Mouse (Mus musculus) ES-Bruce4 (cell line): ENCODE measurements around the gene Scd4. TPM values are rescaled to one million over a fixed set of nuclear protein-coding genes. Genes with fewer than 3 reads are reported as not detected.

Experiments
- H3K27ac ChIP-seq: 2 replicates; pipeline ENCODE4 v1.5.1; 2012; ENCODE audit warnings: low read length, inconsistent platforms; ENCODE audit not compliant: insufficient read depth
- H3K27me3 ChIP-seq: 2 replicates; pipeline ENCODE4 v1.6.1; 2012; ENCODE audit warnings: mild to moderate bottlenecking, low read length, inconsistent platforms; ENCODE audit not compliant: control insufficient read depth, poor library complexity, insufficient read depth, severe bottlenecking
- H3K36me3 ChIP-seq: 2 replicates; pipeline ENCODE4 v1.6.1; 2012; ENCODE audit warnings: inconsistent platforms, mild to moderate bottlenecking, low read length, moderate library complexity; ENCODE audit not compliant: control insufficient read depth, poor library complexity, insufficient read depth, severe bottlenecking
- H3K4me1 ChIP-seq: one replicate; pipeline ENCODE4 v1.8.1; 2011; ENCODE audit warnings: low read length; ENCODE audit not compliant: control insufficient read depth, insufficient read depth
- H3K4me3 ChIP-seq: 2 replicates; pipeline ENCODE4 v1.5.1; 2011; ENCODE audit warnings: low read depth, mild to moderate bottlenecking, low read length
- H3K9ac ChIP-seq: 2 replicates; pipeline ENCODE4 v1.6.1; 2012; ENCODE audit warnings: low read depth, mild to moderate bottlenecking, inconsistent platforms; ENCODE audit not compliant: poor library complexity, severe bottlenecking
- H3K9me3 ChIP-seq: replicated peaks from 2 replicates; pipeline ENCODE4 v1.6.1; 2012; ENCODE audit warnings: mild to moderate bottlenecking, low read length, inconsistent platforms; ENCODE audit not compliant: control insufficient read depth, poor library complexity, insufficient read depth, severe bottlenecking
- CTCF ChIP-seq: IDR thresholded peaks from one replicate; pipeline ENCODE4 v1.8.1; 2011; ENCODE audit warnings: low read depth, low read length
- EP300 ChIP-seq: IDR thresholded peaks from 2 replicates; pipeline ENCODE4 v1.6.1; 2011; ENCODE audit warnings: low read depth, low read length; ENCODE audit not compliant: insufficient read depth
- POLR2A ChIP-seq: IDR thresholded peaks from one replicate; pipeline ENCODE4 v1.8.1; 2011; ENCODE audit warnings: low read length; ENCODE audit not compliant: insufficient read depth
- polyA plus RNA-seq: library from polyadenylated mRNA; stranded (reverse); fragments of >200 nt; gene quantifications from 2 replicates; pipeline ENCODE4 v1.2.4, GENCODE M21; 2011; ENCODE audit warnings: low read depth; ENCODE audit not compliant: missing spikeins, insufficient read depth, insufficient read length

Gene Scd4
- polyA plus RNA-seq, 1 experiment: 0.19 TPM

GRCm38 (mm10) chr19:44293769-44294551, 38.9 kb upstream of the Scd4 start:
- peaks cover 40% of the 10 kb centered on the region for H3K36me3 ChIP-seq
- peak overlapping the region; percentile 85 for H3K9ac ChIP-seq
- H3K27ac ChIP-seq: peak overlapping the region; percentile 86
- TF ChIP-seq POLR2A (peak; percentile 97), EP300 (peak; percentile 73), CTCF (no peak)
- H3K27me3 ChIP-seq: no peaks in the 10 kb centered on the region
- no peaks in the 10 kb centered on the region for H3K9me3 ChIP-seq
- peak overlapping the region; percentile 96 for H3K4me3 ChIP-seq
- H3K4me1 ChIP-seq: peaks cover 2% of the 10 kb centered on the region

GRCm38 (mm10) chr19:44294588-44295041, 38.3 kb upstream of the Scd4 start:
- H3K4me1 ChIP-seq: peaks cover 2% of the 10 kb centered on the region
- TF ChIP-seq EP300 (0 out of 2 replicates have a peak, but pooled peaks have one; percentile 60), CTCF (peak; percentile 98), POLR2A (peak; percentile 54)
- H3K36me3 ChIP-seq: peaks cover 46% of the 10 kb centered on the region
- H3K9me3 ChIP-seq: no peaks in the 10 kb centered on the region
- peak overlapping the region; percentile 82 for H3K9ac ChIP-seq
- peak overlapping the region; percentile 86 for H3K27ac ChIP-seq
- no peaks in the 10 kb centered on the region for H3K27me3 ChIP-seq
- H3K4me3 ChIP-seq: peak overlapping the region; percentile 96

GRCm38 (mm10) chr19:44295251-44295650, 37.6 kb upstream of the Scd4 start:
- Histone ChIP-seq H3K9me3 (no peaks in the 10 kb centered on the region), H3K4me1 (peaks cover 2% of the 10 kb centered on the region), H3K27ac (no peak overlapping the region), H3K4me3 (peak overlapping the region; percentile 96), H3K9ac (peak overlapping the region; percentile 82), H3K36me3 (peaks cover 52% of the 10 kb centered on the region), H3K27me3 (no peaks in the 10 kb centered on the region)
- TF ChIP-seq POLR2A (no peak), CTCF (no peak), EP300 (no peak)

- TF ChIP-seq EP300 (peak; percentile 56; the same call in 1 of the 2 replicates), POLR2A (no peak), CTCF (peak; percentile 99)
- Histone ChIP-seq H3K9me3 (no peaks in the 10 kb centered on the region), H3K36me3 (peaks cover 57% of the 10 kb centered on the region), H3K4me3 (peak overlapping the region; percentile 96), H3K4me1 (peaks cover 2% of the 10 kb centered on the region), H3K27ac (no peak overlapping the region), H3K9ac (peak overlapping the region; percentile 82), H3K27me3 (no peaks in the 10 kb centered on the region)
Measured at GRCm38 (mm10) chr19:44295741-44296140, 37.2 kb upstream of the Scd4 start.

GRCm38 (mm10) chr19:44296186-44296585, 36.7 kb upstream of the Scd4 start:
- Histone ChIP-seq H3K9ac (peak overlapping the region; percentile 8; the same call in 1 of the 2 replicates), H3K36me3 (peaks cover 61% of the 10 kb centered on the region), H3K4me3 (peak overlapping the region; percentile 96), H3K4me1 (peaks cover 2% of the 10 kb centered on the region), H3K9me3 (no peaks in the 10 kb centered on the region), H3K27ac (no peak overlapping the region), H3K27me3 (no peaks in the 10 kb centered on the region)
- no peak for TF ChIP-seq CTCF
- no peak for TF ChIP-seq EP300
- no peak for TF ChIP-seq POLR2A

GRCm38 (mm10) chr19:44297068-44297760, 35.7 kb upstream of the Scd4 start:
- Histone ChIP-seq H3K9ac (peak overlapping the region; percentile 8; the same call in 1 of the 2 replicates), H3K27ac (no peak overlapping the region)

More at GRCm38 (mm10) chr19:44297068-44297760, 35.7 kb upstream of the Scd4 start:
- H3K27me3 ChIP-seq: no peaks in the 10 kb centered on the region
- no peaks in the 10 kb centered on the region for H3K9me3 ChIP-seq
- peaks cover 2% of the 10 kb centered on the region for H3K4me1 ChIP-seq
- TF ChIP-seq CTCF (no peak), POLR2A (no peak), EP300 (no peak)
- H3K36me3 ChIP-seq: peaks cover 70% of the 10 kb centered on the region
- peak overlapping the region; percentile 50 for H3K4me3 ChIP-seq
